Mouse (Mus musculus) erythroblast, adult 5-6 weeks (primary cell): ENCODE measurements around the gene Gm10553. TPM values are rescaled to one million over a fixed set of nuclear protein-coding genes. Genes with fewer than 3 reads are reported as not detected.
"Not testable (repeated sequence)": the region's sequence is repeated elsewhere in the genome, so short reads cannot be mapped to it uniquely, and the experiment has no call there.

Experiments used
- ATAC-seq: replicated peaks from 2 replicates; pipeline ENCODE4 v1.8.0; 2016; ENCODE audit warnings: moderate number of reproducible peaks, mild to moderate bottlenecking, moderate TSS enrichment, inconsistent platforms; ENCODE audit not compliant: poor library complexity, low FRiP score, severe bottlenecking
- total RNA-seq, 2 experiments: library from RNA; stranded (forward) in 1 of 2; stranded (reverse) in 1 of 2; fragments of 150-400 nt in 1 of 2; fragments of 200-764, 138-1000 nt in 1 of 2; gene quantifications; 2 replicates each; pipeline versions ENCODE4 v1.2.3 to v1.2.4; 2015 to 2017; ENCODE audit warnings: low replicate concordance in 2 of 2

Gene Gm10553
- total RNA-seq (2015; ENCODE audit: low replicate concordance): not detected in 2 replicates
- not detected in 2 replicates for total RNA-seq (2017; ENCODE audit: low replicate concordance)

DNA sequence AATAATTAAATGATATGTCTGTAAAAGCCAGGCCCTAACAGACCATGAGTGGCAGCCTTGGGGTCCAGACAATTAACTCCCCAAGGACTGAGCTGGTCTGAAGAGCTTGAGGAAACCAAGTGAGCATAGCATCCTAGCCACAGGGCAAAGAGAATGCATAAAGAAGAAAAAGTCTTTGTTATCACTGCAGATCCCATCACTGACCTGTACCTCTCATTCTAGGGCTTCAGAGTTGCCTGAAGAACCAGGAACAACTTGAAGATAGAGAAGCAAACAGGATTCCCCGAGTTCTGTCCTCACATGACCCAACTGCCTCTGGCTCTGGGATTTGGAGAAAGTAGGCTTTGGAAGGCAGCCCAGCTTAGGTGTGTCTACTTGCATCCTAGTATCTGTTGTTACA, at the start of gene Gm10553:
Gene Gm10553 (plus strand): TSS at position 301 of the 400 bp plus-strand sequence.
- ATAC-seq: not testable (repeated sequence)

DNA sequence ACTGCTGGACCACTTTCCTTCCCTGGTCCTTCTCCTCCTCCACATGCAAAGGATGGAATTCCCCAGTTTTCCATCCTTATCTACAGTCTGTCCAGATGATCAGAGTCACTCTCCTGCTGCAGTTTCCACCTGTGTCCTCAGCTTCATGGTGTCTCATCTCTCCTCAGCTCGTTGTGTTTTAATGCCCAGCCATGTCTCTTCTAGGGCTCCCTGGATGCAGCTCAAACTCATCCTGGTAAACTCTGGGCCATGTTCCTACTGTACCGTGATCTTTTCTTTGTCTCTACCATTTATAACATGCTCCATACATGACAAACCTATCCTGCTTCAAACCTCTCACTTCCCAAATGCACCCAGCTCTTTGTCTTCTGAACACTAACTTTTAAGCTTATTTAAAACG, 28.3 kb upstream of the Gm10553 start:
- ATAC-seq: not testable (repeated sequence)

DNA sequence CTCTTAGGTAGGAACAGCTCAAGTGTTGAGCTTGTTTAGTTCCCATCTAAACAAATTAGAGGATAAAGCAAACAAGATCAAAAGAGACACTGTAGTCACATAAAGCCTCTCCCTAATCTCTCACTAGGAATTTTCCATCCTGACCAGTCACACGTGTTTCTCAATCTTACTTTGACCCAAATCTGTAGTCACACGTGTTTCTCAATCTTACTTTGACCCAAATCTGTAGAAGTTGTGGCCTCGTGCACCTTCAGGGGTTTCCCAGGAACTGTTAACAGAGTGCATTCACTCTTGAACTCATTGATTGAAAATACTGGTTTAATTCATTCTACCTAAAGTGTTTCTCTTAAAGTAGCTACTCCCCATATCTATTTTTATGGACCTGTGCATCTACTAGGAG, 26.9 kb upstream of the Gm10553 start:
- ATAC-seq: not testable (repeated sequence)

DNA sequence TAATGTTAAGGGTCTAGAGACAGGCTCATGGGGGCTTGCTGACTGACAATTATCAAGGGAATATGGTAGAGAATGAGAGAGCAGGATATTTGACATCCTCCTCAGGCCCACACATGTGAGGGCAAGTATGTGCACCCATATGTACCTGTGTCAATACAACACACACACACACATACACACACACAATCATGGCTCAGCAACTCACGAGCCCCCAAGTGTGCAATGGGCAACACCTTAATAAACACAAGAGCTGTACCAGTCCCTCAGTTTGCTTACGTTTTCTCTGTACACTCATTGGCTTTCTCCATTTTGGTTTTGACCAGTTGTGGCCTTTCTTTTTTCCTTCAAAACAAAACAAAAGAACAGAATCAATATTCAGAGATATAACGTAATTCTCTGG, 15.2 kb upstream of the Gm10553 start:
- ATAC-seq: not testable (repeated sequence)

DNA sequence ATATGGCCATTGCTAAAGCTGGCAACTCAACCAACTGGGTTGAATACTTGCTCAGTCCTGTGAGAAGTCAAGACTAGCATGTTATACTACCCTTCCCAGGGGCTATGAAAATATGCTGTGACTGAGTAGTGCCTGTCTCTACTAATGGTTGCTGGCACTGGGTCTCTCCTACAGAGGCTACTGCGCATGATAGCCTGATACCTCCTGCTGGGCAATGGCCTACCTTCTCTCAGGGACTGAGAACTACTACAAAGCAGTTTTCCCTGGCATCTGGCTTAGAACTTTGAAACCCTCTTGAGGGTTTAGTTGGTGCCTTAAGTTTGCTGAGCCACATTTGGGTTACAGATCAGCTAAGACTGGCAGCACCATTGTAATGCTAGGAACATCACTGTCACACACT, 13.8 kb upstream of the Gm10553 start:
- not testable (repeated sequence) for ATAC-seq

DNA sequence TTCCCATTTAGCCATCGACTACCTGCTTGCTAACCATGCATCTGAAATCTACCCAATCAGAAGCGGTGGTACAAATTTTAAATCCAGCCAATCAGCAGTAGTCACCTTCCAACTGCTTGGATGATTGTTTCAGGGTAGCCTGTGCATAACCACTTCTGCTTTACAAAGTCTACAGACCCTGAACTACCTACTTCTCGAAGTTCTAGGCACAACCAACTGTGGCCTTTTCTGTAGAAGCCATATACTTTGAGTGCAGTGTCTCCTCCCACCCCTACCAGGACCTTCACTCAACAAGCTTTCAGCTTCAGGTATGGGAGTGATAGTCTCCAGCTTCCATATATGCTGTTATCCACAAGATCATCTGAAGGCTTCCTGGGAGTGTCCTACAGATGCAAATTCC, 7.8 kb upstream of the Gm10553 start:
- ATAC-seq: not testable (repeated sequence)

DNA sequence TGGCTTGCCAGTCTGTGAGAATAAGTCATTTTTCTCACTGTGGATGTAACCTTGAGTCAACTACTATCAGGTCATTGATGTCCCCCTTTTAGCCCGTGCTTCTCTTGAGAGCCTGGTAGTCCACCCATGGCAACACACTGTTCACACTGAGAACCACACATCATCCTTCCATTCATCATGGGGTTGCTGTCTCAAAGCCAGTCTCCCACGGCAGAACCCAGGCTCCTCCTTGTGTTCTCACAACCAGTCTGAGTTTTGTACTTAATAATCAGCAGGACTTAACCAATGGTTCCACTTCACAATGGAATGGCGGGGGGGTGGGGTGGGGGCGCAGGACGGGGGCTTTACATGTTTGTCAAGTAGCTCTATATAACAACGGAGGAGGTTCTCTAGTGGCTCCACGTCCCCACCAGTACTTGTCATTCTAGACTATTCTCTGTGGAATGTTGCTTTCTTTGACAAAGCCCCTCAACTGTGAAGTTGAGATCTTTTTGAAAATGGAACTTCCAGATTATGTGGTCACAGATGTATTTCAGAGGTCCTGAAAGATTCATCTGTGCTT, 6.9 kb upstream of the Gm10553 start:
- ATAC-seq: not testable (repeated sequence)

DNA sequence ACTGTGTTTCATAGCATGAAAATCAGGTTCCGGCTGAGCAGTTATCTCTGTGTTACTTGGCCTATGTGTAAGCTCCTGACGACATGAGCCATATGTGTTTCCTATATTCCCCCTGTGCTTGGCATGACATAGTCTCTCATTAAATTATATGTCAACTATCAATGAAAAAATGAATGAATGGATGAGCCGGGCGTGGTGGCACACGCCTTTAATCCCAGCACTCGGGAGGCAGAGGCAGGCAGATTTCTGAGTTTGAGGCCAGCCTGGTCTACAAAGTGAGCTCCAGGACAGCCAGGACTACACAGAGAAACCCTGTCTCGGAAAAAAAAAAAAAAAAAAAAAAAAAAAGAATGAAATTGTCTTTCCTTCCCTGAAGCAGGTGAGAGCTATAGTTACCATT, 883 bp upstream of the Gm10553 start:
- ATAC-seq: not testable (repeated sequence)

DNA sequence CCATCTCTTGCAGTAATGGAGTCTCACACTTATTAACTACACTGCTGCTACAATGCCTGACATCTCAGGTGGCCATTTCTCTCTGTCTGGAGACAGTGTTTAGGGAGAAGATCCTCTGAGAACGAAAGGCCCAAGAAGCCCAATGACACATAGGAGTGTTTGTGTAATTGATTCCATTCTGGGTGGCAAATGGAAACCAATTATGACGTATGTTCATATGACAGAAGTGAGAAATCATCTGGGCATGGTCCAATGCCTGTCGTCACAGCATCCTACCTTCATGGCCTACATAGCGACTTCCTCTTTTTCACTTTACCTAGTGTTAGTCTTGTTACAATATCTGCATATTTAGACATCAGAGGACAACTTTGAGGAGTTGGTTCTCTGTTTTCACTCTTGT, 1.8 kb downstream of the Gm10553 start:
- not testable (repeated sequence) for ATAC-seq

DNA sequence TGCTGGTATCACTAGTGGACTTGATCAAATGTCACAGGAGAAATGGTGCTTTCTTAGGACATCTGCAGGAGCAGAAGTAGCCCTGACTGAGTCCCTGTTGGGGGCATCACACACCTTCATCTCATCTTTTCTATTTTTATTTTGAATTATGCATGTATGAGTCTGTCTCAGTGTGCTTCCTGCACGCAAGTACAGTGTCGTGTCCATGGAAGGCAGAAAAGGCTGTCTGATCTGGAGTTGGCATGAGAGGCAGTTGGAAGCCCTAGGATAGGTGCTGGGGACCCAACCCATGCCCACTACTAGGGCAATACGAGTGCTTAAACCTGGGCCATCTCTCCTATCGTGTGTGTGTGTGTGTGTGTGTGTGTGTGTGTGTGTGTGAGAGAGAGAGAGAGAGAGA, 5.4 kb downstream of the Gm10553 start:
- ATAC-seq: not testable (repeated sequence)

DNA sequence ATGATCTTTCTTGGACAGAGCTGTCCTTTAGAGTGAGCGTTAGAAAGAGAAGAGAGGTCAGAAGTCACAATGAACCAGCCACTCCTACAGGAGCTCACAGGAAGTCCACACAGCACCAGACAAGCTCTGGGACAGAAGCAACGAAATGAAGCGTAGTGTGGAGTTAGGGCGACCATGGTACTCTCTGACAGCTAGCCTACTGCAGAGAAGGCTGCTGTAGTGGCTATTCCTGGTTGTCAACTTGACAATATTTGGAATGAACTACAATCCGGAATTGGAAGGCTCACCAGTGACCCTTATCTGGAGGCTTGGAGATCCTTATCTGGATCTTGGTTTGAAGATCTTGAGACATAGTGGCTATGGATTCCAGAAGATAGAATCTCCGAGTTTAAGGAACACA, 6.0 kb downstream of the Gm10553 start:
- ATAC-seq: not testable (repeated sequence)

DNA sequence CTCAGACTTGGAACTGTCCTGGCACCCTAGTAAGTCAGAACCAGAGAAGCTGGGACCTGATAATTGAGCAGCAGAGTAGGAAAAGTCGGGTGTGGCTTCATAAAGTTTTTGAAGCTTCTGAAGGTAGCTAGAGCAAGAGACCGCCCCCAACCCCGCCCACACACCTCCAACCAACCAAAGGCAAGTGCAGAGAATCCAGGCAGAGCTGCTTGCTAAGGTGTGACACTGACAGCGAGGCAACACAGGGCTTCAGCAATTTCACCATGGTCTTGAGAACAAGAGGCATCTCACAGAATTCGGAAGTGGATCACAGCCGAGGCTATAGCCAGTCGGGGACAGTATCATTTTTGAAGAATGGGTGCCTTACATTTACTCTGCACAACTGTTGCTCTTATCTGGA, 9.8 kb downstream of the Gm10553 start, which contains the start of gene A530032D15Rik:
Gene A530032D15Rik (minus strand): TSS at position 101 of the 400 bp plus-strand sequence.
- ATAC-seq: not testable (repeated sequence)

DNA sequence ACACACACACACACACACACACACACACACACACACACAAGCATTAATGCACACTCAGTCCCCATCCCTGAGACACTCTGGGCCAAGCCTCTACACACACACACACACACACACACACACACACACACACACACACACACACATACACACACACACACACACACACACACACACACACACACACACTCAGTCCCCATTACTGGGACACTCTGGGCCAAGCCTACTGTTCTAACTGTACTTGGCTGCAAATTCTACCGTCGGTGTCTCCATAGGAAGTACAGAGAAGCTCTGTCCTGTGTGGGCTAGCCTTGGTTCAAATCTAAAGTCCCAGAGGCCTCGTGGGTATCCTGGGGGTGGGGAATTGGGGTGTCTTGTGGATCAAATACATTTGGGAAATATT, 10.9 kb downstream of the Gm10553 start:
- not testable (repeated sequence) for ATAC-seq

DNA sequence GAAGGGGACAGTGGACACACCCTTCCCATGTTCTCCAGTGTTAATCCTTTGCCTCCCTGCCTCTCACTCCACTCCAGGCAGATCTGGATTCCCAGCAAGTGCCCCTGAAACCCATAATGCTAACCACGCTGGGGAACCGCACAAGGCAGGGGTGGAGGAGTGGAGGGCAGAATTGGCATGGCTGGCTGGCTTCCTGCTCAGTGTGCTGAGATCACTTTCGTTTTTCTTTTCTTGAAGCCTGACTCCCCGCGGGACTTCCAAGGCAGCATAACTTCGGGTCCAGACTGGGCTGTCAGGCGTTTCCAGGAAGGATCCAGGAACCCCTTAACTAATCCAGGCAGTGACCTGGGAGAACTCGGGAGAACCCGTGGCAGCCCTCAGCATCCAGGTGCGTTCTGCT, 11.6 kb downstream of the Gm10553 start:
- not testable (repeated sequence) for ATAC-seq

DNA sequence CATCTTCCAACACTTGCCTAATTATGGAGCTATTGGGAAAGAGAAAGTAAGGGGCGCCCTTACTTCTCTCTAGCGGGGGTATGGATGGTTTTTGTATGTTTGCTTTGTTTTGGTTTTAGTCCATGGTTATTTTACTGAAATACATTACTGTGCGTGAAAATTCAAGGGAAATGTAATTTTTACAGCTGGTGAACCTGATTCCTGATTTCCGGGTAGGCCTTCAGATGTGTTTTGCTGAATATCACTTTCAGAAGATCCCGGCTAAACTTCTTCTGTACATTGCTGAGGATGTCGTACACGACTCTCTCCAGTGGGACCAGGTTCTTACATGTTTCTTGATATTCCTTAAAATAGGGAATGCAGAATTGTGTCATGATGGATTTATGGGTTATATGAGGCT, 12.3 kb downstream of the Gm10553 start:
- not testable (repeated sequence) for ATAC-seq

DNA sequence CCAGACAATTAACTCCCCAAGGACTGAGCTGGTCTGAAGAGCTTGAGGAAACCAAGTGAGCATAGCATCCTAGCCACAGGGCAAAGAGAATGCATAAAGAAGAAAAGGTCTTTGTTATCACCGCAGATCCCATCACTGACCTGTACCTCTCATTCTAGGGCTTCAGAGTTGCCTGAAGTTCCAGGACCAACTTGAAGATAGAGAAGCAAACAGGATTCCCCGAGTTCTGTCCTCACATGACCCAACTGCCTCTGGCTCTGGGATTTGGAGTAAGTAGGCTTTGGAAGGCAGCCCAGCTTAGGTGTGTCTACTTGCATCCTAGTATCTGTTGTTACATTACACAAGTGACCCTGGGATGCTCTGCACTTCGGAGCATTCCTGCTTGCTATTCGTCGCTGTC, 12.9 kb downstream of the Gm10553 start:
- not testable (repeated sequence) for ATAC-seq

DNA sequence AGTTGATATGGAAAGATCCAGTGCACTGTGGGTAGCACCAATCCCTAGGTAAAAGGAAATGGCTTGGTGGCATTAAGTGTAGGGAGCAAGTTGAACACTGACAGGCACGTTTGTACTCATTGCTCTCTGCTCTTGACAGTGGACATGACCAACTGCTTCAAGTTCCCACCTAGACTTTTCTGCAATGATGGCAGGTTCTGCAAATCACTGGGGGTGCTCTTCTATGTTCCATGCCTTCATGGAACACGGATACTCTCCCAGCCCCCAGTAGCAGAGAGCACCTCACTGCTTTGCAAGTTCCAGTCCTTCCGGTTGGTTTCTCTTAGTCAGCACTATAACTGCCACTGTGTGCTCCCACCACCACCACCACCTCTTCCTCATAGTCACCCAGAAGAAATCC, 14.1 kb downstream of the Gm10553 start:
- not testable (repeated sequence) for ATAC-seq

DNA sequence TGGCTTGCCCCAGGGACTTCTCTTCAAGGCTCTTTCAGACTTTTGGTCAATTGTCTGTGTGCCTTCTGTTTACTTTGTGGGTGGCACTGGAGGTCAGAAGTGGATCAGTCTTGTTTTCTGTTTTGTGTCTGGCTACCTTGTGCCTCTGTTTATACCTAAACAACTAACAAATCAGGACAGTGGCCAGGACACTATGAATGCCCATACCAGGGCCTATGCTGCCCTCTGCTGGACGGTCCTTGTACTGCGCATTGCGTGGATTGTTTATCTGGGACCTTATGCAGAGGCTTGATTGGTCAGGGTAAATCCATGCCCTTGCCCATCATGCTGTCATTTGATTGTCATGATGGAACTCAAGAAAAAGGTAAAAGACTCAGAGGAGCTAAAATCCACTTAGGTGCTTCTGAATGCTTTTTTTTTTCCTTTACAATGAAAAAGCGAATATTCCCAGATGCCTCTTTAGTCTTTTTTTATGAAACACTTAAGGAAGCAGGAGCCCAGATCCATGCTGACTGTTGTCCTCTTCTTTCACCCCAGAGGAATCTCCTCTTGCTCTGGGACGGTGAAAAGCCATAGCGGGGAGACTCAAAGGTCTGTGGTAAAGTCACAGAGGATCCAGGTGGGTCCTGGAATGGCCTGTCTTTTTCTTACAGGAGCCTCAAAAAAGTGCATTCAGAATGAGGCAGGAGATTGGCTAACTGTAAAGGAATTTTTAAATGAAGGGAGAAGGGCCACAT, 14.9 kb downstream of the Gm10553 start:
- not testable (repeated sequence) for ATAC-seq

DNA sequence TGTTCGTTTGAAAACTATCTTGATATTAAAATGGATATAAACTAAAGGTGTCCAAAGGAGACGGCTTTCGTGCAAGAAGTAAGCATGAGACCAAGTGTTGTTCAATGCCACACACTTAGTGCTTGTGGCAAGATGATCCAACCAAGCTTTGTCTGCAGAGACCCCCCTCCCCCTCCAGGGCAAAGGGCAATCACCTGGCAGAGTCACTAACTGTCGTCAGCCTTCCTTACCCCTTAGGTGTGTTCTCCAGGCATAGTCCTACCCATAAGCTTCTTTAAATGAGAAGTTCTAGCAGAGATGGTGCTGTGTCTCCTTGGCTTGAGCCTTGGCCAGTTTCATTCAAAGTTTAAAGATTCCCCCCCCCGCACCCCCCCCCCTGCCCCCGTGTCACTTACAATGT, 17.6 kb downstream of the Gm10553 start:
- ATAC-seq: not testable (repeated sequence)

DNA sequence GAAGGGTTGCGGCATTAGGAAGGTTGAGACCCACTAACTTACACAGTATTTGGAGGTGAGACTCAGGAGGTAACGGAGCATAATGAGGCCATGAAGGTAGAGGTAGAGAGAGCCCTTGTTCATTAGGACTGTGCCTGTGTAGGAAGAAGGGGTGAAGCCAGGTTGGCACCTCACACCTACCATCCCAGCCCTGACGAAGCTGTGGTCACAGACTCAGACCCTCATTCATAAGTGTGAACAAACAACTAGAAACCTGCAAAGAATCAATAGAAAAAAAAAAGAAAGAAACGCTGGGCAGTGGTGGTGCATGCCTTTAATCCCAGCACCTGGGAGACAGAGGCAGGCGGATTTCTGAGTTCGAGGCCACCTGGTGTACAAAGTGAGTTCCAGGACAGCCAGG, 18.4 kb downstream of the Gm10553 start:
- ATAC-seq: not testable (repeated sequence)

DNA sequence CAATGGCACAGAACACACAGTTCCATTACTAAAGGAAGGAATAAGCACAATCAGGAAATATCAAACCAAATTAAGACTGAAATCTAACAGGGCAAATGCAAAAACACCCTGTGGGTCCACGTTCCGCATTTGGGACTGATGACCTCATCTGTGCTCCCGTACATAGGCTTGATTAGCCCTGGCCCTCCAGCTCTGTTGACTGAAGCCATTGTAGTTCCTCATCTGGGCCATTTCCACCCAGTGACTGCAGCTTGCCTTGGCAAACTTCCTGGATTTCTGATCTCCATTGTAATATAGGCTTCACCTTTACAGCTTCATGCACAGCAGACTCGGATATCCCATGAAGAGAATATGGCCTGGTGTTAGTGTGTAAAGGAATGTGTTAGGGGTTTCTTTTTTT, 21.9 kb downstream of the Gm10553 start:
- not testable (repeated sequence) for ATAC-seq
